In genomic region chr13:93141184-93141583, GRCm38 (mm10) we compare ENCODE assay signal across 20 mouse cellular contexts. TPM values are rescaled to one million over a fixed set of nuclear protein-coding genes. Genes with fewer than 3 reads are reported as not detected.
DNase-seq lines count a peak whose midpoint lies in the region; ATAC-seq and TF ChIP-seq lines count a peak whose summit lies in the region.
"Had no signal": no experiment of that assay in that cellular context is flagged by ENCODE, and none has a peak within 500 bp of the region (broad histone marks: within the 10 kb centered on the region; RNA-seq: fewer than 3 reads in every experiment).

No protein-coding gene starts in this region.

- H3K4me1 ChIP-seq in midbrain, embryonic 11.5 days (ENCODE audit: control insufficient read depth, insufficient read depth, low read length): peaks cover 9% of the 10 kb centered on the region
- no peaks in the 10 kb centered on the region for H3K4me1 ChIP-seq in midbrain, postnatal 0 days (ENCODE audit: insufficient read depth, low read length)

- H3K9ac ChIP-seq in midbrain, embryonic 11.5 days (ENCODE audit: low read length): no peak overlapping the region
- no peak overlapping the region for H3K9ac ChIP-seq in midbrain, postnatal 0 days (replicated peaks; ENCODE audit: low read length, poor library complexity, severe bottlenecking)
- H3K9ac ChIP-seq: embryonic facial prominence, embryonic 12.5 days; forebrain, embryonic 13.5 days; forebrain, embryonic 15.5 days; forebrain, postnatal 0 days had no signal

- H3K4me3 ChIP-seq in midbrain, embryonic 11.5 days (ENCODE audit: low read depth, low read length): no peak overlapping the region
- no peak overlapping the region for H3K4me3 ChIP-seq in midbrain, postnatal 0 days (ENCODE audit: low read depth, low read length)
- H3K4me3 ChIP-seq: embryonic facial prominence, embryonic 10.5 days; embryonic facial prominence, embryonic 12.5 days; forebrain, embryonic 13.5 days; forebrain, embryonic 15.5 days had no signal

- no peaks in the 10 kb centered on the region for H3K27me3 ChIP-seq in midbrain, embryonic 11.5 days (ENCODE audit: control insufficient read depth, insufficient read depth, low read length)
- no peaks in the 10 kb centered on the region for H3K27me3 ChIP-seq in midbrain, postnatal 0 days (ENCODE audit: insufficient read depth, low read length)
- H3K27me3 ChIP-seq: embryonic facial prominence, embryonic 12.5 days; forebrain, embryonic 13.5 days; forebrain, embryonic 15.5 days had no signal

- H3K36me3 ChIP-seq in midbrain, embryonic 11.5 days (ENCODE audit: control insufficient read depth, insufficient read depth, low read length): no peaks in the 10 kb centered on the region
- H3K36me3 ChIP-seq in midbrain, postnatal 0 days (ENCODE audit: insufficient read depth, low read length): no peaks in the 10 kb centered on the region
- H3K36me3 ChIP-seq: embryonic facial prominence, embryonic 12.5 days; forebrain, embryonic 15.5 days had no signal

- peak; percentile 19 for DNase-seq in gastrocnemius, postnatal 25 days
- no peak for DNase-seq in gastrocnemius, postnatal 36 days
- DNase-seq in midbrain, embryonic 11.5 days (ENCODE audit: low spot score, missing footprints): peak; percentile 66
- no peak for DNase-seq in midbrain, postnatal 0 days (ENCODE audit: low spot score)
- no peak for DNase-seq in embryo, embryonic 10 days (ENCODE audit: low spot score)
- DNase-seq: adrenal gland, adult 2 months; adrenal gland, postnatal 10 days; adrenal gland, postnatal 25 days; cerebellum, adult 11 months; cerebellum, adult 18-20 months; cerebellum, adult 8-10 months; cerebellum, adult 9-11 months; cerebellum, postnatal 14 days; cerebellum, postnatal 36 days; forebrain, postnatal 0 days had no signal

- no peak for ATAC-seq in midbrain, embryonic 11.5 days (ENCODE audit: low FRiP score)
- no peak for ATAC-seq in midbrain, postnatal 0 days (ENCODE audit: low FRiP score)
- ATAC-seq: forebrain, embryonic 13.5 days; forebrain, embryonic 15.5 days; forebrain, postnatal 0 days had no signal

- H3K9me3 ChIP-seq in midbrain, embryonic 11.5 days (ENCODE audit: control insufficient read depth, low read length): no peaks in the 10 kb centered on the region
- H3K9me3 ChIP-seq in midbrain, postnatal 0 days (ENCODE audit: low read length): no peaks in the 10 kb centered on the region
- H3K9me3 ChIP-seq: embryonic facial prominence, embryonic 10.5 days; embryonic facial prominence, embryonic 12.5 days; forebrain, embryonic 13.5 days; forebrain, embryonic 15.5 days had no signal

- intact Hi-C loops in gastrocnemius, postnatal 36 days (cut with DNase I): loop anchor here (5.0 kb wide), 2 partner anchors 154 to 259 kb away; no protein-coding TSS in a partner anchor

- no peak overlapping the region for H3K4me2 ChIP-seq in midbrain, embryonic 11.5 days
- H3K4me2 ChIP-seq in midbrain, postnatal 0 days (ENCODE audit: low read depth, low read length, poor library complexity, severe bottlenecking): no peak overlapping the region
- H3K4me2 ChIP-seq: embryonic facial prominence, embryonic 12.5 days; forebrain, embryonic 13.5 days; forebrain, embryonic 15.5 days had no signal

- no peak overlapping the region for H3K27ac ChIP-seq in midbrain, embryonic 11.5 days (ENCODE audit: low read depth, low read length)
- H3K27ac ChIP-seq in midbrain, postnatal 0 days (ENCODE audit: low read depth, low read length): no peak overlapping the region
- H3K27ac ChIP-seq: embryonic facial prominence, embryonic 10.5 days; embryonic facial prominence, embryonic 12.5 days; forebrain, embryonic 13.5 days; forebrain, embryonic 15.5 days had no signal

- WGBS in midbrain, embryonic 11.5 days: 94% methylated on average over 6 of the region's 6 CpGs
- 96% methylated on average over 6 of the region's 6 CpGs for WGBS in midbrain, postnatal 0 days

- TF ChIP-seq CTCF in midbrain, postnatal 0 days (IDR thresholded peaks at IDR 0.05): no peak

RNA-seq across cellular contexts. Expression of gene Cmya5, which starts 3.3 kb away (rescaled TPM):
- total RNA-seq in gastrocnemius, postnatal 25 days (2021): 100 to 1,000 TPM; 758 to 970 TPM
- total RNA-seq in gastrocnemius, postnatal 36 days (2021): 1,000 to 10,000 TPM in 1 of 2 experiments, 100 to 1,000 TPM in 1; 950 to 1,118 TPM
- polyA plus RNA-seq in midbrain, embryonic 11.5 days (2014; fragmentation: Nextera tagmentation; extraction: Ambion mirVana): 0.04 TPM in 1 of 2 replicates, not detected in the other
- total RNA-seq in midbrain, postnatal 0 days (2014; rRNA removed): 0.71 and 0.90 TPM in 2 replicates
- 0.10 and 0.16 TPM in 2 replicates for polyA plus RNA-seq in midbrain, postnatal 0 days (2015; fragmentation: Nextera tagmentation; extraction: Ambion mirVana)
- total RNA-seq: common myeloid progenitor, adult 5-6 weeks had no signal

RNA-seq across cellular contexts. Expression of gene Tent2, which starts 51.0 kb away (rescaled TPM):
- 10 to 100 TPM; 10.3 to 10.5 TPM for total RNA-seq in gastrocnemius, postnatal 25 days (2021)
- total RNA-seq in gastrocnemius, postnatal 36 days (2021): 10 to 100 TPM in 1 of 2 experiments, 1 to 10 TPM in 1; 9.7 to 12.6 TPM
- 74.1 and 75.9 TPM in 2 replicates for polyA plus RNA-seq in midbrain, embryonic 11.5 days (2014; fragmentation: Nextera tagmentation; extraction: Ambion mirVana)
- 30.2 and 42.1 TPM in 2 replicates for total RNA-seq in midbrain, postnatal 0 days (2014; rRNA removed)
- 21.3 and 21.4 TPM in 2 replicates for polyA plus RNA-seq in midbrain, postnatal 0 days (2015; fragmentation: Nextera tagmentation; extraction: Ambion mirVana)

Comparison
In these comparisons a context has a peak if more than half of its experiments do, and no peak if none do; other contexts are left out.
1. DNase-seq: peak in gastrocnemius, postnatal 25 days (single experiment) and midbrain, embryonic 11.5 days (single experiment); none in gastrocnemius, postnatal 36 days (0 of 2), midbrain, postnatal 0 days (single experiment) and embryo, embryonic 10 days (single experiment).
2. RNA of gene Cmya5, which starts 3.3 kb away (total RNA-seq): 950 to 1,118 TPM in gastrocnemius, postnatal 36 days and 758 to 970 TPM in gastrocnemius, postnatal 25 days; 0.71 to 0.90 TPM in midbrain, postnatal 0 days; every median in the first group is over 100 times any median in the second.